Mouse (Mus musculus): ENCODE measurements at regions not wholly inside any gene's neighbourhood (a gene's known extent, or its start where the extent isn't known, plus 50 kb on each side); places are given as distances from the start of the nearest gene placed in this dataset.
A peak's percentile ranks its signal among the peaks of the same experiment; 100 is the strongest.
"Not testable (repeated sequence)": the region's sequence is repeated elsewhere in the genome, so short reads cannot be mapped to it uniquely, and the experiment has no call there.

DNA sequence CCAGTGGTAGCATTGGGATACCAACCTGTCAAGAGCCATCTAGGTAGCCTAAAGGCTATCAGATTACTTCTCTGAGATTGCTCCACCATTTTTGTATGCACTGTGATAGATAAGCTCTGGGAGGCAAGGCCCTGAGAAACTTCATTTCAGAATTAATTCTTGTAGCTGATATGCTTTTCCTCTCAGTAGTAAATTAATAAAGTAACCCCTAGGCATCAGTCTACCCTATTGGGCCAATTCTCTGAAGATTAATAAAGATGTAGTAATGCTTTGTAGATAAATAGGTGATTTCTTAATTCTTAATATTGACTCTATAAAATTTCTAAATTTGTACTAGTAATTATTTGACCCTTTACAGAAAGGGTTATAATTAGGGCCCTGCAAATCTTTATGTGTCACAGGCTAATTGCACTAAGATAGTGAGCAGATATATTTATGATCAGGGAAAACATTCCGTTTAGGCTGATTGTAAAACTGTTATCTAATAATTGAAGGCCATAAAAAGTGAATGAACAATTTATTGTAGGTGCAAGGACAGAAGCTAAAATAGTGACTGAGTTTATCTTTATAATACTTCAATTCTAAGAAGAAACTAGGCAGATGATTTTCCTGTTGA, 384.2 kb upstream of the 1700009N14Rik start:
- no peak for DNase-seq

DNA sequence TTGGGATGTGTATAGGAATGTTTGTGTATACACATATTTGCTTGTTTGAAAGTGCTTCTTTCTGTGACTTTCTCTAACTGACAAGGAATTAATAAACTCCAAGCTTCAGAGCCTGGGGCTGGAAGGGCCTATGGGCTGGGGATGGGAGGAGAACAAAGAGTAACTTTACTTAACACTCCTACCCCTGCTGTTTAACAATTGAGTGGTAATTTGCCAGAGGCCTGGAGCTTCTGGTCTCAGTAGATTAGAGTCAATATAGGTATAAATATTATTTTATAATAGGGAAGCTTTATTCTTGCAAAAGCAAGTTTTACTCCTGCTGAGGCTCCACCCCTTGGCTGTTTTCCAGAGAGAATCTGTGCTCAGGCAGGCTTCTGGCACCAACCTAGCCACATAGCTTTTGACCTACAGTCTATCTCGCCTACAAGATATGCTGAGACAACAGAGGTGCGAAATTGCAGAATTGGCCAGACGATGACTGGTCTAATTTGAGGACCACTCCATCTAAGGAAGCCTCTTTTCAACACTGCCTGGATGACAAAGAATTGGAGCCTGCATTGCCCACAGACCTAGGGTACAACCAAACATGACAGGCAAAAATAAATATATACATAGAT, 382.7 kb upstream of the 1700009N14Rik start:
- DNase-seq: peak; percentile 49

DNA sequence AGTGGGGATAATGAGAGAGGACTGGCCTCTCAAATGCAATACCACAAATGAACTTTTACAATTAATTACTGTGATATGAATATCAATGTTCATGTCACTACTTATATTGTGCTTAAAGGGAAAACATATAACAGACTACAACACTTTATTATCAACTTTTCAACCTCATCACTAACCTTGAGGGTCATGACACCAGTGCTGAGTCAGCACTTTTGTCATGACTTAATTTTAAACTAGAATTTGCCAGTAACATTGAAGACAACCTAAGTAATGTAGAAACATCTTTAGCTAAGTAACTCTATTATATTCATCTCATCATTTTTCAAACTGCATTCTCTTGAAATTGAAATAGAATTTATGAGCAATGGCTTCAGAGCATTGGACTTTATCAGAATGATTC, 378.6 kb upstream of the 1700009N14Rik start:
- no peak for DNase-seq

DNA sequence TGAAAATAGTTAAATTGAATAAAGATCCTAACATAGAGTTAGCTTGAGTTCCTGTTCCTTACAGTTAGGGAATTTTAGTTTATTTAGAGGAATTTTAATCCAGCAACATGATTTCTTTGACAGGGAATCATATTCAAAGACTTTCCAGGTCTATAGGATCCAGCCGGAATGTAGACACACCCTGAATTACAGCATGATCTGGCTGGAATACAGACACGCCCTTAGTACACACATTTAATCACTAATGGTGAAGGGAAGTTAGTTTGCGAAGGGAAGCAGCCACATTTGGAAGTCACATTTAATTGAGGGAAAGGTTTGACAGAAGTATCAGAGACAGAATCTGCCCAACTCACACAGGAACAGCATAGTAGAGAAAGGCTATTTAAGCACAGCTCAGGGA, 361.8 kb upstream of the 1700009N14Rik start:
- no peak for DNase-seq

DNA sequence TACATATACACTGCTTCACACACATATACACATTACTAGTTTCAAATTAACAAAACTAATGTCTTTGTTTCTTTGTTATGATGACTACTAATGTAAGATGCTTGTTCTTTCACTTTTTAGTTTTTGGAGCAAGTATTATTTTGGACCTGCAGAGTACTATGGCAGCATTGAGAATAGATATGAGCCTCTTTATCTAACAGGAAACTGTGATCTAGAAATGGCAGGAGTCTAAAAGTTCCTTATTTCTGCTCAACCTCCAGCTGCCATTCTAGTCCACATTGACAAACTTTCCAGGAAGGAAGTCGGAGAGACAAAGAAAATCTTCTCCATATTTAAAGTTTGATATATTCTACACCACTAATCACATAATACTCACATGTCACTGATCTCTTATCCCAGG, 340.9 kb upstream of the 1700009N14Rik start:
- no peak for DNase-seq

DNA sequence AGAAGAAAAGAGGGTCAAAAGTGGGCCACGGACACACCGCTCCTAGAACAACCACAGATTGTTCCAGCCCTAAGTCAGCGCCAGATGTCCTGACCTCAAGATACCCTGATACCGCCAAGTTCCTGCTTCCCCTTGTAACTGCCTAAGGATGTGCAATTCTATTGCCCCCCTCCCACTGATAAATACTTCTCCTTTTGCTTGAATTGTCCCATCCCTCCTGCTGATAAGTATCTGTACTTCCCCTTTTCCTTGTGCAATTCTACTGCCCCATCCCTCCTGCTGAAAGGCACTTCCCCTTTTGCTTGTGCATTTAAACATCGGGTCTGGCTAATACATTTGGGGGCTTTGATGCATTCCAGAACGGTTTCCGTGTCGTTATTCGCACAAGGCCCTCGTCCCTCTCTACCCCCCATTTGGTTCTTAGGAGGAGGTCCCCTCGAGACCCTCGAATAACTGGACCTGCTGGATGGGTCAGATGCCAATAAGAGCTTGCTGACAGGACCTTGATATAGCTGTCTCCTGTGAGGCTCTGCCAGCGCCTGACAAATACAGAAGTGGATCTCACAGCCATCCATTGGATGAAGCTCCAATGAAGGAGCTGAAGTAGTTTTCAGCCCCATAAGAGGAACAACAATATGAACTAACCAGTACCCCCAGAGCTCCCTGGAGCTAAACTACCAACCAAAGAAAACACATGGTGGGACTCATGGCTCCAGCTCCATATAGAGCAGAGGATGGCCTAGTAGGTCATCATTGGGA, 336.7 kb upstream of the 1700009N14Rik start:
- not testable (repeated sequence) for DNase-seq

DNA sequence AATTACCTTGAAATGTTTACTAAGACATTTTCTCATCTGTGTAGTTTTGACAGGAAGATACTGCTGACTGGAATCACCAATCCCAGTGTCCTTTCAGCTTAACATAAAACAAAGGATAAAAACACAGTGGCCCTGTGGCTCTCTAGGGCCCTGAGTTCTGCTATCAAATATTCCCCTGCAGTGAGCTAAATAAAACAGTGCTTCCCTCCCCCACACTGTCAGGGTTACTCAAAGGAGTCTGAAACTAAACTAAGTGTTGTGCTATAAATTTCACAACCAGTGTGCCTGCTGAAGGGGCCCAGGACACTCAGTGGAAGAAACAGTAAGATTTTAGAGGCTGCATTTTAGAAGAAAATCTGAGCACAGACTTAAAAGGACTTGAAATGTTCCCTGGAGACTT, 324.6 kb upstream of the 1700009N14Rik start:
- no peak for DNase-seq
